Mouse (Mus musculus): ENCODE data around the gene Adgrv1. TPM values are rescaled to one million over a fixed set of nuclear protein-coding genes. Genes with fewer than 3 reads are reported as not detected.
"Not testable (repeated sequence)": the region's sequence is repeated elsewhere in the genome, so short reads cannot be mapped to it uniquely, and the experiment has no call there.

The Adgrv1 gene
- total RNA-seq, 4 experiments from 2014 or later = 0.19 TPM; not detected in 3

DNA sequence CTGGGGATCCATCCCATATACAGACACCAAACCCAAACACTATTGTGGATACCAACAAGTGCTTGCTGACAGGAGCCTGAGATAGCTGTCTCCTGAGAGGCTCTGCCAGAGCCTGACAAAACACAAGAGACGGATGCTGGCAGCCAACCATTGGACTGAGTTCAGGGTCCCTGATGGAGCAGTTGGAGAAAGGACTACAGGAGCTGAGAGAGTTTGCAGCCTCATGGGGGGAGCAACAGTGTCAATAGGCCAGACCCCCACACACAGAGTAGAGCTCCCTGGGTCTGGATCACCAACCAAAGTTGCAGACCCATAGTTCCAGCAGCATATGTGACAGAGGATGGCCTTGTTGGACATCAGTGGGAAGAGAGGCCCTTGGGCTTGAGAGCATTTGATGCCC is 5.1 kb downstream of the Adgrv1 start:
- DNase-seq (ENCODE audit: low spot score in 2 of 2) = not testable (repeated sequence)

GRCm38 (mm10) chr13:81610349-81610748 is 22.6 kb downstream of the Adgrv1 start:
- no peak for DNase-seq (ENCODE audit: low spot score in 2 of 2)

DNA sequence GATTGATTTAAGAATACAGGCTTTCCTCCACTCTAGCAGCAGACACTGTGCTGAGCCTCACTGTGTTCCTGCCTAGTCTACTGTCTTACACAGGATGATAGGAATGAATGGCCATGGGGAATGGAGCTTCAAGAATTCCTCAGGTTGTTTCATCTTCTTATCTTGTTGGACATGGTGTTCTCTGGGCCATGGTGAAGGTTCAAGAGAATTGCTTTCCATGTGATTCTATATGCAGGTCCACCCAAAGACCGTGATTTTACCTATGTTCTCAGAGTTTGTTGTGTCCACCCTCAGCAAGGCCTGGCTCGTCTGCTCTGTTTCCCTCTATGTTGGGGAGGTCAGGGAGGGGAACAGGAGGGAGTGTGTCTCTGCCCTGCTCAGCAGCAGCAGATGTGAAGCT is 26.0 kb downstream of the Adgrv1 start:
- DNase-seq (ENCODE audit: low spot score in 2 of 2) = no peak

GRCm38 (mm10) chr13:81596910-81597607 is 35.9 kb downstream of the Adgrv1 start:
- DNase-seq (ENCODE audit: low spot score in 2 of 2) = no peak

- DNase-seq (ENCODE audit: low spot score in 2 of 2) = no peak
Measured at GRCm38 (mm10) chr13:81578692-81579091, 54.3 kb downstream of the Adgrv1 start.

- no peak for DNase-seq (ENCODE audit: low spot score in 2 of 2)
Measured at GRCm38 (mm10) chr13:81570241-81570821, 62.6 kb downstream of the Adgrv1 start.

GRCm38 (mm10) chr13:81550024-81550423 is 82.9 kb downstream of the Adgrv1 start:
- no peak for DNase-seq (ENCODE audit: low spot score in 2 of 2)

DNA sequence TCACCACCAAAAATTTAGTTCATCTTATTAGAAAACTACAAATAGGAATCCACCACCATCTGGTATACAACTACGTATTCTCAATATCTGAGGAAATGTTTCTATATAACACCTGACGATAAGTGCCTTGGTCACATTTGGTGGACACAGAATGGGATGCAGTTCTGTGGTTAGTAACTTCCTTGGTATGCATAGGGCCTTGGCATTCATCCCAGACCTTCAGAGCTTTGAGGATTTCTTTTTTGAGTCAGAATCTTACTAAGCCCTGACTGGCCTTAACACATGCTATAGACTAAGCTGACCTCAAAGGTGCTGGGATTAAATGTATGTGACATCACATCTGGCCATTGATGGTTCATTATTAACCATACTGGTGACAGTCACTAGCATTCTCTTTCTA is 98.0 kb downstream of the Adgrv1 start:
- DNase-seq (ENCODE audit: low spot score in 2 of 2) = no peak

- DNase-seq (ENCODE audit: low spot score in 2 of 2) = no peak
Measured at GRCm38 (mm10) chr13:81526687-81527086, 106.3 kb downstream of the Adgrv1 start.

DNA sequence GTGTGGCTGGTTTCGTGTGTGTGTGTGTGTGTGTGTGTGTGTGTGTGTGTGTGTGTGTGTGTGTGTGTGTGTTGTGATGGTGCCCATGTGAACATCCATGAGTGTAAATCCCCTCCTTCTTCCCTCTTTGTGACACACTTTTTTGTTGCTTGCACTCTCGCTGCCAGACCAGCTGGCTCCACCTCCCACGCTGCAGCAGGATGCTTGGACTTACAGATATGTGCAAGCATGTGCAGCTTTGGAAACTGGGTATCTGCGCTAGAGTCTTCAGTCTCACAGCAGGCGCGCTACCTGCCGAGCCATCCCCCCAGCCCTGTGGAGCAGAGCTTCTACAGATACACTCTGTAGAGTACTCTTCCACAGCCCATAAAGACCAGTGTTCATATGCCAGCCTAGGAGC is 122.8 kb downstream of the Adgrv1 start:
- no peak for DNase-seq (ENCODE audit: low spot score in 2 of 2)

DNA sequence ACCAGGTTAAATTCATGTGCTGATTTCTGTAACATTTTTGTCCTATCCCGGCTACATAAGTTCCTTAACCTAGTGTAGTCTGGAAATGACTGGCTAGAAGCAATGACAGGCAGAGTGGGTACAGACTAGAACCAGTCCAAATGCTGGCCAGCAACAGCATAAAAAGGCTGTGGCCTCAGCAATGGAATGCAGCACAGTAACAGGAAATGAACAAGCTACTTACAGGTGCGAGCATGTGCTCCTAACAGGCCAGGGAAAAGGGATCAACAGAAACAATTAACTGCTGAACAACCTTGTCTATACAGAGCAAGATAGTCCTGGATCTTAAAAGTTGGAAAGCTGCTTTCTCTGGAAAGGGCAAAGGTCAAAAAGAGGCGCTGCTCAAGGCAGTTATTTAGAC is 135.9 kb downstream of the Adgrv1 start:
- DNase-seq (ENCODE audit: low spot score in 2 of 2) = no peak

DNA sequence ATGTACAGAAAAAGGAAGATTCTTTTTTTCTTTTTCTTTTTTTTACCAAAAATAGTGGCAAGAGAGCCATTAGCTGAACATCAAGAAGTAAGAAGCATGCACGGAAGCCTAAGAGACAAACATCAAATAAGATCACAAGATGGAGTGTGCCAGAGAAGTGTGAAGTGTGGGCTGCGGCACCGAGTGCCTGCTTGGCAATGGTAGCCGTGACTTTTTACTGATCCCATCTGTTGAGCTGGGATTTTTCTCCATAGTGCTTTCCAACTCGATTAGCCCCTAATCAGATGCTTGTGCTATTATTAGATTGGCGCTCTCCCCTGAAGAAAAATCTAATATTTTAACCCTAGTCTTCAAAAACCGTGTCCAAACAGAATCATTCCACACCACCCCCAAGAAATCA is 141.0 kb downstream of the Adgrv1 start:
- no peak for DNase-seq (ENCODE audit: low spot score in 2 of 2)

DNA sequence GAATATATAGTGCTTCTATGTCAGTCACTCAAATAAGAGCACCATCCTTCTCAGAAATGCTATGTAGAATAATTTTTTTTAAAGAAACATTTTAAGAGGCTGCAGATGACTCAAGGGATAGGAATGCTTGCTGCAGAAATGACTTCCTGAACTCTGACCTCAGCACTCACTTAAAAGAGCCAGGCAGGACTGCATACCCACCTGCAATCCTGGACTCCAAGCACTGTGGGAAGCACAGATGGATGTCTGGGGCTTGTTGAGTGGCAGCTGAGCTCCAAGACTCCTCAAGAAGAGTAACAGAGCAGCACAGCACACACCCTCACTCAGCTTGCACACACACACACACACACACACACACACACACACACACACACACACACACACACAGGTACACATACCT is 146.0 kb downstream of the Adgrv1 start:
- DNase-seq (ENCODE audit: low spot score in 2 of 2) = no peak

DNA sequence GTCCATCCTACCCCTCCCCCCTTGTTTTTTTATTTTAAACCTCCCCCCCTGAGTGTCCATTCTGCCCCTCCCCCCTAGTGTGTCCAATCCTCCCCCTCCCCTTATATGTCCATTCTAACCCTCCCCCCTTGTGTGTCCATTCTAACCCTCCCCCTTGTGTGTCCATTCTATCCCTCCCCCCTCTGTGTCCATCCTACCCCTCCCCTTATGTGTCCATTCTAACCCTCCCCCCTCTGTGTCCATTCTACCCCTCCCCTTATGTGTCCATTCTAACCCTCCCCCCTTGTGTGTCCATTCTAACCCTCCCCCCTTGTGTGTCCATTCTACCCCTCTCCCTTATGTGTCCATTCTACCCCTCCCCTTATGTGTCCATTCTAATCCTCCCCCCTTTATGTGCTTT is 159.2 kb downstream of the Adgrv1 start:
- DNase-seq (ENCODE audit: low spot score in 2 of 2) = no peak

DNA sequence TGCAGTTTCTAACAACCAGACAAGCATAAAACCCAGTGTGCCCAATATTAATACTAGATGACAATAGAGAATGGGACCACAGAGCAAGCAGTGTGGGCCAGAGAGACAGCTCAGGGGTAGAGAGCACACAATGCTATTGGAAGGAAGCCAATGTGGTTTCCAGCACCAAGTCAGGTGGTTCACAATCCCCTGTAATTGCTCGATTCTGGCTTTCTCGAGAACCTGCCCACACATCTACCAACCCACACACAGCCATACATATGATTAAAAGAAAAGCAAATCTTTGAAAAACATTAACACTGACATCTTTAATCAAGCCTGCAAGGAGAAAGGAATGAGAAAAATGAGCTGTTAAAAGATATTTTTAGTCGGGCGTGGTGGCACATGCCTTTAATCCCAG is 166.3 kb downstream of the Adgrv1 start:
- no peak for DNase-seq (ENCODE audit: low spot score in 2 of 2)

GRCm38 (mm10) chr13:81465794-81466193 is 167.2 kb downstream of the Adgrv1 start:
- DNase-seq (ENCODE audit: low spot score in 2 of 2) = no peak

GRCm38 (mm10) chr13:81449630-81450029 is 183.3 kb downstream of the Adgrv1 start:
- no peak for DNase-seq (ENCODE audit: low spot score in 2 of 2)

- DNase-seq (ENCODE audit: low spot score in 2 of 2) = no peak
Measured at GRCm38 (mm10) chr13:81449198-81449597, 183.8 kb downstream of the Adgrv1 start.

GRCm38 (mm10) chr13:81441412-81441811 is 191.5 kb downstream of the Adgrv1 start:
- DNase-seq (ENCODE audit: low spot score in 2 of 2) = no peak

GRCm38 (mm10) chr13:81439390-81440025 is 193.4 kb downstream of the Adgrv1 start:
- peak; percentile 15 to 17 for DNase-seq (ENCODE audit: low spot score in 2 of 2)

DNA sequence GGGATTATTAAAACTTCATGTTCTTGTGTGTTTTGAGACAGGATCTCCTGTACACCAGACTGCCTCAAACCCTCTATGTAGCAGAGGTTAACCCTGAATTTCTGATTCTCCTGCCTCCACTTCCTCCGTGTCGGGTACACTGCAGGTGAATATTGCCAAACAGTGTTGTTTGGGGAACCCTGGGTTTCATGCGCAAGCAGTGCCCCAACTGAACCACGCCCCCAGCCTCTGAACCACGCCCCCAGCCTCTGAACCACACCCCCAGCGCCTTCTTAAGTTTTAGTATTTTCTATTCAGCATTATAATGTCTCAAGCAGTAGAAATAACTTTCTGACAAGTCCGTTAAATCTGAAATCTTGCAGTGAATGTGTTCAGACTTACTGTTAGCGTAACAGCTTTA is 195.9 kb downstream of the Adgrv1 start:
- DNase-seq (ENCODE audit: low spot score in 2 of 2) = no peak

DNA sequence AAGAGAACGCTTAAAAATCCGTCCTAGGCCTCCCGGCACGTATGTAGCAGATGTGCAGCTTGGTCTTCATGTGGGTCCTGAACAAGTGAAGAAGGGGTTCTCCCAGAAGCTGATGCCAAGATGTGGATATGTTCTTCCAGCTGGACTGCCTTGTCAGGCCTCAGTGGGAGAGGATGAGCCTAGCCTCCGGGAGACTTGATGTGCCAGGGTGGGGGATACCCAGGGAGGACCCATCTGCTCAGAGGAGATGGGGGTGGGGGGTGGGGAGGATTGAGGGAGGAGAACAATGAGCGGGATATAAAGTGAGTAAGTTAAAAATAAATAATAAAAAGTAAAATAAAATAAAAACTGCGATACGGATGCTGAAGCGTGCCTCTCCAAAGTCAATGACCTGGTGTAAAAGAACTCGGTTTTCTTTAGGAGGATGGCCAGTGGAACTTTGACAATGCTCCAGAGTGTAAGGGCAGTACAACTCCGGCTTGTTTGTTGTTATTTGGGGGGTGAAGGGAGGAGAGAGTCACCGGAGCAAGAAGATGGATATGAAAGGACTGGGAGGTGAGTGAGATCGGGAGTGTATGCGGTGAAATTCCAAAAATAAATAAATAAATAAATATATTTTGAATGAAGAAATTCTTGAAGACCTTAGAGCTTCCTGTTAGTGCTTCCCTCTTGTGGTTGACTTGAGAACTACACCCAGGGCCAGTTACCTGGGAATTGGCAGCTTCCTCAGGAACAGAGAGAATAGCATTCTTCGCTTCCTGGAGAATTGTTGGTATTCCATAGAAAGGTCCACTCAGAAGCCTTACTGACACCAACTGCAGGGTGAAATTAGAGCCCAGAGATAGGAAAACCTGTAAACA is 205.8 kb downstream of the Adgrv1 start:
- DNase-seq (ENCODE audit: low spot score in 2 of 2) = no peak
